Mouse (Mus musculus): ENCODE data around the gene Lgals8.

DNA sequence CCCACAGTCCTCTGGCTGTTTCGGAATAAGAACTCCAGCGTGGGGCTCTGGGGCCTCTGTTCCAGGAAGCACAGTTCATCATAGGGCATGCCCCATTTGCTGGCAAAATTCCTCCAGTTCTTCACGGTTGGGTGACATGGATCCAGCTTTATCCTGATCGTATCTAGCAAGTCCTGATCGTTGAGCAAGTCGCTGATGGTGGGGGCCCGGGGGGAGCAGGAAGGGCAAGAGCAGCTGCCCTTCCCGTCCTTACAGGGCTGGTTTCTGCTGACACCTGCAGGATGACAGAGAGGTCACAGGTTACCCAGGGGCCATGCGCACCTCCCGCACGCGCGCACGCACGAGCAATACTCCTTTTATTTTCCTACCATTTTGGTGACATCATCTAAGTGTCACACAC is 13.6 kb upstream of the Lgals8 start:
- TF ChIP-seq EP300 (IDR thresholded peaks at IDR 0.05): no peak
- no peak for TF ChIP-seq CTCF (IDR thresholded peaks at IDR 0.05)

Measured in lung, postnatal 0 days (tissue).